ENCODE assay signal across 8 mouse cellular contexts in the genomic region with DNA sequence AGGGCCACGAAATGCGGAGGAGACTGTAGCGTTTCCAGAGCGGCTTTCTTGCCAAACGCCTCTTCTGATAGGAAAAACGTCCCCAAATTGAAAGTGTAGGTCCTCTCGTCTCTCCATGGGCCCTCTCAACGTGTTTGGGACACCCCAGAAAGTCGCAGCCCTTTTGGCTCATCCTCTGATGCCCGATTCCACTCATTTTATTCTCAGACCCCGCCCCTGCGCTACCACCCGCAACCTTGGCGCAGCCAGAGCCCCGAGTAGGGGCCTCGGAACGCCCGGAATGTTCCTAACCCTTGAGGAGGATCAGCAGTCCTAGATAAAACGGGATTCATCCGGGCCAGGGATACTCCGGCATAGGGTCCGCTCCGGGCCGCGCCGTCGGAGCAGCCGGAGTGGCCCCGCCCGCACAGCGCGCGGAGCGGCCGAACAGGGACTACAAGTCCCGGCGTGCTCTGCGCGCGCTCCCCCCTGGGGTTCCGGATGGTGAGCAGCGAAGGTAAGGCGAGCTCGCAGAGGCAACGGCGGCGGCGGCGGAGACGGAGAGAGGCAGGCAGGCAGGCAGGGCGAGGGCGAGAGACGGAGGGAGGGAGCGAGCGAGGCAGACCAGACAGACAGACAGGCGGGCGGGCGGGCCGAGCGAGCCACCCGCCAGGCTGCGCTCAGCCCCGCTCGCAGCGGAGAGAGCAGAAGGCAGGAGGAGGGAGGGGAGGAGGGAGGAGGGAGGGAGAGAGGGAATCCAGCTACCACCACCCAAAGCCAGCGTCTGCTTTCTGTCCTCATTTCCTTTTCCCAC. TPM values are rescaled to one million over a fixed set of nuclear protein-coding genes. Genes with fewer than 3 reads are reported as not detected.
A peak's percentile ranks its signal among the peaks of the same experiment; 100 is the strongest.
DNase-seq lines count a peak whose midpoint lies in the region; ATAC-seq and TF ChIP-seq lines count a peak whose summit lies in the region.

A gene (plus strand): TSS at position 233 of the 793 bp plus-strand sequence.

- peak within 1 kb of the TSS; percentile 73 for H3K4me2 ChIP-seq in heart, embryonic 13.5 days
- peak within 1 kb of the TSS; percentile 86 for H3K4me2 ChIP-seq in liver, embryonic 11.5 days
- H3K4me2 ChIP-seq in myocyte (ENCODE audit: low read depth), result peak within 1 kb of the TSS; percentile 89

- peak within 1 kb of the TSS; percentile 73 for H3K4me3 ChIP-seq in brown adipose tissue, adult 24 weeks (ENCODE audit: insufficient read depth, low read depth, low read length)
- H3K4me3 ChIP-seq in heart, embryonic 13.5 days, result peak within 1 kb of the TSS; percentile 98
- peak within 1 kb of the TSS; percentile 72 for H3K4me3 ChIP-seq in liver, embryonic 11.5 days (ENCODE audit: low read depth, low read length)
- peak within 1 kb of the TSS; percentile 92 for H3K4me3 ChIP-seq in myocyte

- H3ac ChIP-seq in myocyte (ENCODE audit: control insufficient read depth, insufficient read length), result peak within 1 kb of the TSS; percentile 93

- peak within 1 kb of the TSS; percentile 79 for H3K27ac ChIP-seq in brown adipose tissue, adult 24 weeks (replicated peaks; ENCODE audit: low read depth, low read length)
- peak within 1 kb of the TSS; percentile 98 for H3K27ac ChIP-seq in heart, embryonic 13.5 days (replicated peaks)
- H3K27ac ChIP-seq in liver, embryonic 11.5 days (ENCODE audit: low read depth, low read length), result peak within 1 kb of the TSS; percentile 94

- ATAC-seq in CD4-positive, CD25-positive, alpha-beta regulatory T cell, adult 4 months, result peak; percentile 89
- ATAC-seq in erythroid progenitor cell, adult 5-6 weeks (replicated peaks; ENCODE audit: low FRiP score, poor library complexity, severe bottlenecking), result peak; percentile 88
- peak; percentile 75 for ATAC-seq in heart, embryonic 13.5 days (ENCODE audit: extremely low read depth, insufficient number of reproducible peaks, low FRiP score, low TSS enrichment)
- peak; percentile 82 for ATAC-seq in liver, embryonic 11.5 days (replicated peaks; ENCODE audit: low FRiP score)

- peak within 1 kb of the TSS; percentile 100 for H3K9ac ChIP-seq in heart, embryonic 13.5 days
- peak within 1 kb of the TSS; percentile 76 for H3K9ac ChIP-seq in liver, embryonic 11.5 days (ENCODE audit: low read depth, low read length)

- peak; percentile 96 for TF ChIP-seq POLR2A in myocyte (IDR thresholded peaks at IDR 0.05; ENCODE audit: insufficient read length, low read depth)

- no peaks in the 10 kb centered on the region for H3K36me3 ChIP-seq in heart, embryonic 13.5 days
- no peaks in the 10 kb centered on the region for H3K36me3 ChIP-seq in liver, embryonic 11.5 days (ENCODE audit: control insufficient read depth, insufficient read depth, low read length)
- no peaks in the 10 kb centered on the region for H3K36me3 ChIP-seq in myocyte (ENCODE audit: control insufficient read depth, insufficient read depth)

- peaks cover 8% of the 10 kb centered on the region; the same call in 1 of the 2 replicates for H3K4me1 ChIP-seq in brown adipose tissue, adult 24 weeks (ENCODE audit: control insufficient read depth, insufficient read depth, insufficient read length, low read length)
- peaks cover 63% of the 10 kb centered on the region for H3K4me1 ChIP-seq in heart, embryonic 13.5 days
- peaks cover 56% of the 10 kb centered on the region for H3K4me1 ChIP-seq in liver, embryonic 11.5 days (replicated peaks; ENCODE audit: control insufficient read depth, insufficient read depth, low read length)

- no peaks in the 10 kb centered on the region for H3K9me3 ChIP-seq in heart, embryonic 13.5 days
- no peaks in the 10 kb centered on the region for H3K9me3 ChIP-seq in liver, embryonic 11.5 days (ENCODE audit: control insufficient read depth, low read length)

- peaks cover 25% of the 10 kb centered on the region for H3K79me2 ChIP-seq in myocyte (ENCODE audit: control insufficient read depth, insufficient read depth)

- H3K27me3 ChIP-seq in heart, embryonic 13.5 days (replicated peaks), result peaks cover 8% of the 10 kb centered on the region
- H3K27me3 ChIP-seq in liver, embryonic 11.5 days (replicated peaks; ENCODE audit: control insufficient read depth, insufficient read depth, low read length), result peaks cover 15% of the 10 kb centered on the region
- H3K27me3 ChIP-seq in myocyte (ENCODE audit: control insufficient read depth, insufficient read depth, insufficient read length), result no peaks in the 10 kb centered on the region

- WGBS in heart, embryonic 13.5 days, result under 1% methylated on average over 63 of the region's 66 CpGs
- under 1% methylated on average over 66 of the region's 66 CpGs for WGBS in liver, embryonic 11.5 days

- DNase-seq in kidney, postnatal 10 days, result peak; percentile 96
- DNase-seq in liver, embryonic 11.5 days (ENCODE audit: low spot score), result peak; percentile 96
- peak; percentile 89 to 95 for DNase-seq in spleen, postnatal 4 days (ENCODE audit: low spot score in 2 of 2)

TF ChIP-seq in myocyte, 11 proteins besides CTCF, POLR2A, EP300 and RAD21:
- TF ChIP-seq MYOG (IDR thresholded peaks at IDR 0.05; ENCODE audit: control insufficient read depth in 1 of 3, insufficient read depth in 1 of 3, insufficient read length in 2 of 3, low read depth in 2 of 3), result peak in 1 of 3 experiments; percentile 4
- TF ChIP-seq REST (IDR thresholded peaks at IDR 0.05; ENCODE audit: insufficient read depth, insufficient read length), result no peak
- no peak for TF ChIP-seq TCF3 (IDR thresholded peaks at IDR 0.05; ENCODE audit: insufficient read length, low read depth)
- TF ChIP-seq USF1 (IDR thresholded peaks at IDR 0.05; ENCODE audit: low read depth), result no peak
- TF ChIP-seq TCF12 (IDR thresholded peaks at IDR 0.05; ENCODE audit: insufficient read depth, poor library complexity, severe bottlenecking), result no peak
- peak; percentile 88 for TF ChIP-seq POLR2AphosphoS2 (IDR thresholded peaks at IDR 0.05; ENCODE audit: insufficient read length, low read depth)
- TF ChIP-seq MAX (IDR thresholded peaks at IDR 0.05; ENCODE audit: low read depth), result no peak
- TF ChIP-seq MYOD1 (IDR thresholded peaks at IDR 0.05; ENCODE audit: control insufficient read depth in 1 of 3, insufficient read length in 2 of 3, low read depth in 2 of 3), result peak in 1 of 3 experiments; percentile 37
- TF ChIP-seq SRF (IDR thresholded peaks at IDR 0.05; ENCODE audit: control insufficient read depth, insufficient read length, low read depth), result no peak
- no peak for TF ChIP-seq CEBPB (IDR thresholded peaks at IDR 0.05; ENCODE audit: insufficient read depth, poor library complexity, severe bottlenecking)
- no peak for TF ChIP-seq E2F4 (IDR thresholded peaks at IDR 0.05; ENCODE audit: insufficient read depth)
TF ChIP-seq in myocyte: peak in this region for 3.

RNA-seq across cellular contexts. Expression of the gene that starts here (rescaled TPM):
- 1 to 10 TPM; 2.6 to 3.7 TPM for polyA plus RNA-seq in CD4-positive, CD25-positive, alpha-beta regulatory T cell, adult 4 months (2017; shearing (Covaris generic))
- polyA plus RNA-seq in brown adipose tissue, adult 24 weeks (2012; ENCODE audit: insufficient read depth, insufficient read length, missing spikeins), result 16.4 and 26.1 TPM in 2 replicates
- 2.9 TPM in 2 replicates for total RNA-seq in erythroid progenitor cell, adult 5-6 weeks (2015; ENCODE audit: low replicate concordance)
- total RNA-seq in erythroid progenitor cell, adult 5-6 weeks (2017; ENCODE audit: low replicate concordance), result 0.26 TPM in 1 of 2 replicates, not detected in the other
- 6.5 and 6.9 TPM in 2 replicates for polyA plus RNA-seq in heart, embryonic 13.5 days (2015; fragmentation: Nextera tagmentation; extraction: Ambion mirVana)
- 5.1 and 6.1 TPM in 2 replicates for polyA plus RNA-seq in liver, embryonic 11.5 days (2014; fragmentation: Nextera tagmentation; extraction: Ambion mirVana)
- polyA plus RNA-seq in myocyte (2012; fragmentation: generic; extraction: Trizol), result 58.2 TPM

Comparison
In these comparisons a context has a peak if more than half of its experiments do, and no peak if none do; other contexts are left out.
1. Peak in every context shown above with its lines: DNase-seq, ATAC-seq, H3K4me3 ChIP-seq and H3K27ac ChIP-seq.